15 mouse cellular contexts compared by ENCODE assay signal in genomic region chr2:155852536-155852935, GRCm38 (mm10). TPM values are rescaled to one million over a fixed set of nuclear protein-coding genes. Genes with fewer than 3 reads are reported as not detected.
"Had no signal": no experiment of that assay in that cellular context is flagged by ENCODE, and none has a peak within 500 bp of the region (broad histone marks: within the 10 kb centered on the region; RNA-seq: fewer than 3 reads in every experiment).

No protein-coding gene starts in this region.

- H3K4me1 ChIP-seq: neural tube, embryonic 12.5 days; neural tube, embryonic 13.5 days had no signal

- H3K4me3 ChIP-seq: neural tube, embryonic 12.5 days; neural tube, embryonic 13.5 days; neural tube, embryonic 15.5 days had no signal

- H3K9me3 ChIP-seq: neural tube, embryonic 12.5 days; neural tube, embryonic 13.5 days; neural tube, embryonic 15.5 days had no signal

- H3K27me3 ChIP-seq: neural tube, embryonic 12.5 days; neural tube, embryonic 13.5 days; neural tube, embryonic 15.5 days had no signal

- H3K27ac ChIP-seq: neural tube, embryonic 12.5 days; neural tube, embryonic 13.5 days; neural tube, embryonic 15.5 days had no signal

- H3K9ac ChIP-seq: neural tube, embryonic 12.5 days; neural tube, embryonic 13.5 days; neural tube, embryonic 15.5 days had no signal

- H3K4me2 ChIP-seq: neural tube, embryonic 12.5 days; neural tube, embryonic 13.5 days; neural tube, embryonic 15.5 days had no signal

- DNase-seq: retina, postnatal 1 day; right cerebral cortex, adult 18-20 months; right cerebral cortex, postnatal 14 days; right cerebral cortex, postnatal 25 days; right cerebral cortex, postnatal 4 days; thymus, adult 18-20 months; thymus, postnatal 14 days; thymus, postnatal 25 days; thymus, postnatal 36 days; thymus, postnatal 4 days had no signal

RNA-seq across cellular contexts. Expression of gene Fam83c, which starts 17.9 kb away (rescaled TPM):
- polyA plus RNA-seq: spleen, adult 2 months; testis, adult 2 months had no signal
